Mouse (Mus musculus) neural tube, embryonic 11.5 days (tissue): Measurements from ENCODE around the gene Chia1. TPM values are rescaled to one million over a fixed set of nuclear protein-coding genes. Genes with fewer than 3 reads are reported as not detected.
"Not testable (repeated sequence)": the region's sequence is repeated elsewhere in the genome, so short reads cannot be mapped to it uniquely, and the experiment has no call there.

Experiments
- ATAC-seq: fragments of 200-750 bp; cut with Nextera tagmentation; 2 replicates; pipeline ENCODE4 v1.8.0; 2017; ENCODE audit warnings: moderate number of reproducible peaks, mild to moderate bottlenecking, moderate TSS enrichment, moderate library complexity; ENCODE audit not compliant: insufficient read depth, low FRiP score, low TSS enrichment
- DNase-seq: peaks from one replicate; pipeline ENCODE4 v3.0.0-alpha.2; 2015; ENCODE audit warnings: low spot score
- H3K27ac ChIP-seq: fragments of 300-500 bp; sonication (generic); 2 replicates; pipeline ENCODE4 v1.5.1; 2014; ENCODE audit warnings: low read depth, mild to moderate bottlenecking, low read length
- H3K27me3 ChIP-seq: fragments of 300-500 bp; sonication (generic); 2 replicates; pipeline ENCODE4 v1.6.1; 2014; ENCODE audit warnings: mild to moderate bottlenecking, low read length, mixed read lengths; ENCODE audit not compliant: control insufficient read depth, insufficient read depth
- H3K36me3 ChIP-seq: fragments of 300-500 bp; sonication (generic); 2 replicates; pipeline ENCODE4 v1.6.1; 2014; ENCODE audit warnings: mild to moderate bottlenecking, low read length, moderate library complexity, mixed read lengths; ENCODE audit not compliant: control insufficient read depth, insufficient read depth
- H3K4me1 ChIP-seq: fragments of 300-500 bp; sonication (generic); 2 replicates; pipeline ENCODE4 v1.6.1; 2014; ENCODE audit warnings: low read length, mixed read lengths; ENCODE audit not compliant: control insufficient read depth, insufficient read depth
- H3K4me2 ChIP-seq: fragments of 300-500 bp; sonication (generic); 2 replicates; pipeline ENCODE4 v1.6.1; 2014; ENCODE audit warnings: low read depth, mild to moderate bottlenecking, moderate library complexity
- H3K4me3 ChIP-seq: fragments of 300-500 bp; sonication (generic); 2 replicates; pipeline ENCODE4 v1.5.1; 2014; ENCODE audit warnings: low read depth, low read length
- H3K9ac ChIP-seq: fragments of 300-500 bp; sonication (generic); 2 replicates; pipeline ENCODE4 v1.6.1; 2014; ENCODE audit warnings: mild to moderate bottlenecking, low read length
- H3K9me3 ChIP-seq: fragments of 300-500 bp; sonication (generic); 2 replicates; pipeline ENCODE4 v1.6.1; 2016; ENCODE audit warnings: low read length; ENCODE audit not compliant: control insufficient read depth
- WGBS: fragments of 180-500 bp; shearing (Covaris S2); extraction: QIAGEN DNeasy Blood & Tissue Kit; methylation state at CpG from one replicate; pipeline ENCODE4 v1.1.7; 2014; 5-methylcytosine and 5-hydroxymethylcytosine counted together
- polyA plus RNA-seq: library from polyadenylated mRNA; unstranded; fragments of >200 nt; fragmentation: Nextera tagmentation; extraction: Ambion mirVana; gene quantifications from 2 replicates; pipeline ENCODE4 v1.2.1, GENCODE M21; 2014

Gene Chia1
- not detected in 2 replicates for polyA plus RNA-seq

GRCm38 (mm10) chr3:106112929-106113328, at the start of gene Chia1:
Chia1 (plus strand) TSS chr3:106113229.
- Histone ChIP-seq H3K9ac (no peak within 1 kb of the TSS), H3K36me3 (no peaks in the 10 kb centered on the region), H3K27ac (no peak within 1 kb of the TSS), H3K4me2 (no peak within 1 kb of the TSS), H3K9me3 (no peaks in the 10 kb centered on the region), H3K27me3 (no peaks in the 10 kb centered on the region), H3K4me3 (no peak within 1 kb of the TSS), H3K4me1 (no peaks in the 10 kb centered on the region)
- DNase-seq: no peak
- no peak for ATAC-seq
- 83% methylated on average over 3 of the region's 3 CpGs for WGBS

GRCm38 (mm10) chr3:106067707-106068106, 45.3 kb upstream of the Chia1 start:
- 34% methylated on average over 5 of the region's 5 CpGs for WGBS
- not testable (repeated sequence) for H3K4me1 ChIP-seq, H3K36me3 ChIP-seq, DNase-seq, ATAC-seq, H3K4me2 ChIP-seq, H3K27me3 ChIP-seq, H3K4me3 ChIP-seq, H3K27ac ChIP-seq, H3K9ac ChIP-seq, H3K9me3 ChIP-seq

- H3K4me1 ChIP-seq: no peaks in the 10 kb centered on the region
- H3K27me3 ChIP-seq: no peaks in the 10 kb centered on the region
- no peak overlapping the region for H3K4me3 ChIP-seq
- H3K9me3 ChIP-seq: no peaks in the 10 kb centered on the region
- no peaks in the 10 kb centered on the region for H3K36me3 ChIP-seq
- DNase-seq (no peak), ATAC-seq (no peak)
- H3K9ac ChIP-seq: no peak overlapping the region
- H3K27ac ChIP-seq: no peak overlapping the region
- H3K4me2 ChIP-seq: no peak overlapping the region
- WGBS: 87% methylated on average over 2 of the region's 2 CpGs
These were observed 42.0 kb upstream of the Chia1 start for GRCm38 (mm10) chr3:106070994-106071393.

GRCm38 (mm10) chr3:106074824-106075223, 38.2 kb upstream of the Chia1 start:
- no peaks in the 10 kb centered on the region for H3K27me3 ChIP-seq
- ATAC-seq: no peak
- WGBS: 78% methylated on average over 1 of the region's 1 CpGs

GRCm38 (mm10) chr3:106126999-106127398, 14.0 kb downstream of the Chia1 start:
- no peaks in the 10 kb centered on the region for H3K27me3 ChIP-seq
- no peak; the same call in 1 of the 2 replicates for ATAC-seq

More at GRCm38 (mm10) chr3:106074824-106075223, 38.2 kb upstream of the Chia1 start:
- DNase-seq: no peak
- no peak overlapping the region for H3K4me3 ChIP-seq
- no peak overlapping the region for H3K27ac ChIP-seq
- no peaks in the 10 kb centered on the region for H3K36me3 ChIP-seq
- H3K4me2 ChIP-seq: no peak overlapping the region
- 0 out of 2 replicates have a peak, but pooled peaks cover 2% of the 10 kb centered on the region for H3K9me3 ChIP-seq
- H3K4me1 ChIP-seq: no peaks in the 10 kb centered on the region
- no peak overlapping the region for H3K9ac ChIP-seq

DNA sequence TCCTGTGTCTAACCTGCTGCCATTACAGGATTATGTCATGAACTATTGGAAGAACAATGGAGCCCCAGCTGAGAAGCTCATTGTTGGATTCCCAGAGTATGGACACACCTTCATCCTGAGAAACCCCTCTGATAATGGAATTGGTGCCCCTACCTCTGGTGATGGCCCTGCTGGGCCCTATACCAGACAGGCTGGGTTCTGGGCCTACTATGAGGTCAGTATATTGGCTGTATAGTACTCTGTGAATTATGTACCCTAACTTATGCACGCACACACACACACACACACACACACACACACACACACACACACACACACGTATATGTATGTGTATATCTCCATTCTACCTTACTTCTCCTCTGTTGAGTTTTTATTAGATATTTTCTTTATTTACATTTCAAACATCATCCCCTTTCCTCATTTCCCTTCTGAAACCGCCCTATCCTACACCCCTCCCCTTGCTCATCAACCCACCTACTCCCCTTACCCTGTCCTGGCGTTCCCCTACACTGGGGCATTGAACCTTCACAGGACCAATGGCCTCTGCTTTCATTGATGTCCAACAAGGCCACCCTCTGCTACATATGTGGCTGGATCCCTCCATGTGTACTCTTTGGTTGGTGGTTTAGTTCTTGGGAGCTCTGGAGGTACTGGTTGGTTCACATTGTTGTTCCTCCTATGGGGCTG, 15.9 kb downstream of the Chia1 start:
- Histone ChIP-seq H3K4me2 (no peak overlapping the region), H3K36me3 (no peaks in the 10 kb centered on the region), H3K4me3 (no peak overlapping the region), H3K27ac (no peak overlapping the region), H3K27me3 (no peaks in the 10 kb centered on the region), H3K9ac (no peak overlapping the region), H3K4me1 (no peaks in the 10 kb centered on the region), H3K9me3 (no peaks in the 10 kb centered on the region)
- 78% methylated on average over 4 of the region's 4 CpGs for WGBS
- DNase-seq: no peak
- no peak for ATAC-seq

More at GRCm38 (mm10) chr3:106126999-106127398, 14.0 kb downstream of the Chia1 start:
- DNase-seq: no peak
- Histone ChIP-seq H3K4me1 (no peaks in the 10 kb centered on the region), H3K4me3 (no peak overlapping the region), H3K9me3 (peaks cover 10% of the 10 kb centered on the region; the same call in 1 of the 2 replicates), H3K9ac (no peak overlapping the region), H3K27ac (no peak overlapping the region), H3K4me2 (no peak overlapping the region), H3K36me3 (no peaks in the 10 kb centered on the region)

DNA sequence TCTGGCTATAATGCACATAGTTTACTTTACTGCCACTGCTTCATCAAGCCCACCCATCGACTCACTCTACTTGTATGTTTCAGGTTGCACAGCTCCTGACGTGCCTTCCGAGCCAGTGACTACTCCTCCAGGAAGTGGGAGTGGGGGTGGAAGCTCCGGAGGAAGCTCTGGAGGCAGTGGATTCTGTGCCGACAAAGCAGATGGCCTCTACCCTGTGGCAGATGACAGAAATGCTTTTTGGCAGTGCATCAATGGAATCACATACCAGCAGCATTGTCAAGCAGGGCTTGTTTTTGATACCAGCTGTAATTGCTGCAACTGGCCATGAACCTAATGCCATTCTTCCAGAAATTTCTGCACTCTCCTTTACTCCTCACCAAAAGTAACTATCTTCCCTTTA, 18.7 kb downstream of the Chia1 start:
- 85% methylated on average over 5 of the region's 5 CpGs for WGBS

GRCm38 (mm10) chr3:106144081-106144480, 31.1 kb downstream of the Chia1 start:
- H3K9me3 ChIP-seq: peaks cover 8% of the 10 kb centered on the region; the same call in 1 of the 2 replicates
- DNase-seq (no peak), ATAC-seq (no peak)
- no peaks in the 10 kb centered on the region for H3K36me3 ChIP-seq
- no peak overlapping the region for H3K4me2 ChIP-seq
- H3K4me3 ChIP-seq: no peak overlapping the region
- no peak overlapping the region for H3K9ac ChIP-seq
- H3K4me1 ChIP-seq: no peaks in the 10 kb centered on the region
- no peaks in the 10 kb centered on the region for H3K27me3 ChIP-seq
- 88% methylated on average over 10 of the region's 10 CpGs for WGBS
- no peak overlapping the region for H3K27ac ChIP-seq

More for the DNA sequence above, 18.7 kb downstream of the Chia1 start:
- H3K36me3 ChIP-seq: no peaks in the 10 kb centered on the region
- ATAC-seq: no peak
- no peaks in the 10 kb centered on the region for H3K9me3 ChIP-seq
- no peak overlapping the region for H3K4me2 ChIP-seq
- no peaks in the 10 kb centered on the region for H3K27me3 ChIP-seq
- no peaks in the 10 kb centered on the region for H3K4me1 ChIP-seq
- DNase-seq: no peak
- no peak overlapping the region for H3K9ac ChIP-seq
- no peak overlapping the region for H3K27ac ChIP-seq
- no peak overlapping the region for H3K4me3 ChIP-seq

GRCm38 (mm10) chr3:106154413-106154812, 41.4 kb downstream of the Chia1 start:
- Histone ChIP-seq H3K4me2 (no peak overlapping the region), H3K36me3 (no peaks in the 10 kb centered on the region), H3K27me3 (no peaks in the 10 kb centered on the region), H3K4me1 (no peaks in the 10 kb centered on the region), H3K4me3 (no peak overlapping the region), H3K27ac (no peak overlapping the region), H3K9me3 (no peaks in the 10 kb centered on the region), H3K9ac (no peak overlapping the region)
- DNase-seq (no peak), ATAC-seq (no peak)
- 84% methylated on average over 2 of the region's 2 CpGs for WGBS
